Mouse (Mus musculus) mouse trophoblast stem cell (cell line): ENCODE measurements around the gene Zim1.

Experiments
- in situ Hi-C, 2 experiments: fragments of 300-500 bp; cut with MseI, MboI; formaldehyde crosslinking; loops; 2 replicates in 1 of 2; 3 replicates in 1 of 2; pipeline ENCODE4 v1.15.1; 2025

The Zim1 gene

GRCm38 (mm10) chr7:6696241-6697045 is at the start of gene Zim1:
Gene Zim1, minus strand, starts transcription at chr7:6696450.
- in situ Hi-C loops = loop anchor here in 1 of 2 experiments (10.0 kb wide), 1 partner anchor 112 kb away; no protein-coding TSS in a partner anchor

- in situ Hi-C loops = loop anchor here in 1 of 2 experiments (25.0 kb wide), 2 partner anchors 168 to 543 kb away; partner anchors contain the start of gene Gm45844
Measured at GRCm38 (mm10) chr7:6744281-6744904, 48.1 kb upstream of the Zim1 start.

- in situ Hi-C loops = loop anchor here in 1 of 2 experiments (25.0 kb wide), 2 partner anchors 176 to 551 kb away; partner anchors contain the start of gene Gm45844
Measured at GRCm38 (mm10) chr7:6736060-6736459, 39.8 kb upstream of the Zim1 start.

- in situ Hi-C loops = loop anchor here in 1 of 2 experiments (25.0 kb wide), 2 partner anchors 180 to 555 kb away; partner anchors contain the start of gene Gm45844
Measured at GRCm38 (mm10) chr7:6731930-6732329, 35.7 kb upstream of the Zim1 start.

GRCm38 (mm10) chr7:6731373-6731772 is 35.1 kb upstream of the Zim1 start:
- in situ Hi-C loops = loop anchor here in 1 of 2 experiments (25.0 kb wide), 2 partner anchors 181 to 556 kb away; partner anchors contain the start of gene Gm45844

GRCm38 (mm10) chr7:6730801-6731200 is 34.6 kb upstream of the Zim1 start:
- in situ Hi-C loops = loop anchor here in 1 of 2 experiments (25.0 kb wide), 2 partner anchors 182 to 556 kb away; partner anchors contain the start of gene Gm45844

GRCm38 (mm10) chr7:6730241-6730640 is 34.0 kb upstream of the Zim1 start, which contains the start of the genes Peg3 and Usp29:
Gene Peg3, minus strand, starts transcription at chr7:6730431.
Gene Usp29, plus strand, starts transcription at chr7:6730578.
- in situ Hi-C loops = loop anchor here in 1 of 2 experiments (25.0 kb wide), 2 partner anchors 182 to 557 kb away; partner anchors contain the start of gene Gm45844

GRCm38 (mm10) chr7:6729061-6729817 is 33.0 kb upstream of the Zim1 start:
- in situ Hi-C loops = loop anchor here in 1 of 2 experiments (25.0 kb wide), 2 partner anchors 183 to 558 kb away; partner anchors contain the start of gene Gm45844

- in situ Hi-C loops = loop anchor here in 1 of 2 experiments (25.0 kb wide), 2 partner anchors 184 to 559 kb away; partner anchors contain the start of gene Gm45844
Measured at GRCm38 (mm10) chr7:6728263-6728931, 32.1 kb upstream of the Zim1 start.

- in situ Hi-C loops = loop anchor here in 1 of 2 experiments (25.0 kb wide), 2 partner anchors 185 to 560 kb away; partner anchors contain the start of gene Gm45844
Measured at GRCm38 (mm10) chr7:6727351-6728121, 31.3 kb upstream of the Zim1 start.

- in situ Hi-C loops = loop anchor here in 1 of 2 experiments (25.0 kb wide), 1 partner anchor 578 kb away; the partner anchor contains the start of gene Gm45844
Measured at GRCm38 (mm10) chr7:6709396-6709795, 13.1 kb upstream of the Zim1 start.

- in situ Hi-C loops = loop anchor here in 1 of 2 experiments (25.0 kb wide), 1 partner anchor 579 kb away; the partner anchor contains the start of gene Gm45844
Measured at GRCm38 (mm10) chr7:6708451-6709180, 12.4 kb upstream of the Zim1 start.

GRCm38 (mm10) chr7:6707416-6708015 is 11.3 kb upstream of the Zim1 start:
- in situ Hi-C loops = loop anchor here in 1 of 2 experiments (25.0 kb wide), 1 partner anchor 580 kb away; the partner anchor contains the start of gene Gm45844

GRCm38 (mm10) chr7:6699230-6699629 is 3.0 kb upstream of the Zim1 start:
- in situ Hi-C loops = loop anchor here in 1 of 2 experiments (10.0 kb wide), 1 partner anchor 114 kb away; no protein-coding TSS in a partner anchor

- in situ Hi-C loops = loop anchor here in 1 of 2 experiments (10.0 kb wide), 1 partner anchor 101 kb away; no protein-coding TSS in a partner anchor
Measured at GRCm38 (mm10) chr7:6685511-6685910, 10.7 kb downstream of the Zim1 start.

- in situ Hi-C loops = no loop called here
Measured at GRCm38 (mm10) chr7:6666726-6667125, 29.5 kb downstream of the Zim1 start.

- in situ Hi-C loops = no loop called here
Measured at GRCm38 (mm10) chr7:6663430-6663829, 32.8 kb downstream of the Zim1 start.

- in situ Hi-C loops = loop anchor here (10.0 kb wide), 1 partner anchor 275 kb away; no protein-coding TSS in a partner anchor
Measured at GRCm38 (mm10) chr7:6659605-6660004, 36.6 kb downstream of the Zim1 start.
